Mouse (Mus musculus) brain, embryonic 14.5 days (tissue): Measurements from ENCODE around the gene Zpld1.

Experiments used
- CTCF ChIP-seq: fragments of 200-500 bp; IDR thresholded peaks from 2 replicates; pipeline ENCODE4 v1.5.1; 2012; ENCODE audit warnings: inconsistent platforms, mild to moderate bottlenecking, moderate library complexity, borderline replicate concordance; ENCODE audit not compliant: insufficient read depth, insufficient read length; ENCODE audit errors: extremely low read depth
- POLR2A ChIP-seq: fragments of 200-500 bp; IDR thresholded peaks from 2 replicates; pipeline ENCODE4 v1.6.1; 2012; ENCODE audit warnings: mild to moderate bottlenecking, inconsistent platforms, borderline replicate concordance; ENCODE audit not compliant: poor library complexity, insufficient read depth, insufficient read length, severe bottlenecking; ENCODE audit errors: extremely low read depth

- TF ChIP-seq CTCF (no peak), POLR2A (no peak)
Observed at GRCm38 (mm10) chr16:55259719-55260118, 38.1 kb downstream of the Zpld1 start.
